Mouse (Mus musculus): ENCODE results near the gene Acoxl.

DNA sequence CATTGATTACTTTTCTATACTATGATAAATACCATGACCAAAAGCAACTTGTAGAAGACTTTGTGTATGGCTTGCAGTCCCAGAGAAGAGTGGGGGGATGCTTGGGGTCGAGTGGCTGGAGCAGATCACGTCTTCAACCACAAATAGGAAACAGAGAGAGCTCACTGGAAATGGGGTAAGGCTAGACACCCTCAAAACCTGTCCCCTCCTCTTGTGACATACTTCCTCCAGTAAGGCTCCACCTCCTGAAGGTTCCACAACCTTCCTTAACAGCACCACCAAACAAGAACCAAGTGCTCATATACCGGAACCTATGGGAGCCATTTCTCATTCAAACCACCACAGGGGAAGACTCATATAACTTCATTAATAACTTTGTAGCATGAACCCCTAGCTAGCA is 331.9 kb downstream of the Acoxl start:
- no peak for TF ChIP-seq CTCF (conservative IDR thresholded peaks at IDR 0.05; ENCODE audit: insufficient read depth, insufficient read length, low read depth, low read length)
- no peak for TF ChIP-seq POLR2A (IDR thresholded peaks at IDR 0.05; ENCODE audit: low read depth, low read length)
